Comparison of ENCODE assay signal across 7 mouse cellular contexts in genomic region chr1:92895089-92895488, GRCm38 (mm10). TPM values are rescaled to one million over a fixed set of nuclear protein-coding genes. Genes with fewer than 3 reads are reported as not detected.
DNase-seq lines count a peak whose midpoint lies in the region; ATAC-seq lines count a peak whose summit lies in the region.

No protein-coding gene starts in this region.

- H3K27me3 ChIP-seq in forebrain, embryonic 12.5 days, result peaks cover 9% of the 10 kb centered on the region
- H3K27me3 ChIP-seq in hindbrain, embryonic 11.5 days (ENCODE audit: control insufficient read depth, insufficient read depth, low read length), result no peaks in the 10 kb centered on the region

- no peaks in the 10 kb centered on the region for H3K4me1 ChIP-seq in forebrain, embryonic 12.5 days
- no peaks in the 10 kb centered on the region for H3K4me1 ChIP-seq in hindbrain, embryonic 11.5 days (replicated peaks; ENCODE audit: control insufficient read depth, insufficient read depth, low read length)

- 12% methylated on average over 3 of the region's 3 CpGs for WGBS in forebrain, embryonic 12.5 days
- WGBS in hindbrain, embryonic 11.5 days, result 18% methylated on average over 3 of the region's 3 CpGs

- H3K4me3 ChIP-seq in forebrain, embryonic 12.5 days (replicated peaks), result no peak overlapping the region
- no peak overlapping the region for H3K4me3 ChIP-seq in hindbrain, embryonic 11.5 days (ENCODE audit: low read depth, low read length)

- no peaks in the 10 kb centered on the region for H3K9me3 ChIP-seq in forebrain, embryonic 12.5 days
- no peaks in the 10 kb centered on the region for H3K9me3 ChIP-seq in hindbrain, embryonic 11.5 days (ENCODE audit: control insufficient read depth, low read length)

- no peak overlapping the region for H3K9ac ChIP-seq in forebrain, embryonic 12.5 days
- H3K9ac ChIP-seq in hindbrain, embryonic 11.5 days (ENCODE audit: low read depth, low read length), result no peak overlapping the region

- H3K36me3 ChIP-seq in forebrain, embryonic 12.5 days (replicated peaks), result no peaks in the 10 kb centered on the region
- H3K36me3 ChIP-seq in hindbrain, embryonic 11.5 days (ENCODE audit: control insufficient read depth, insufficient read depth, low read length), result no peaks in the 10 kb centered on the region

- no peak overlapping the region for H3K27ac ChIP-seq in forebrain, embryonic 12.5 days
- H3K27ac ChIP-seq in hindbrain, embryonic 11.5 days (ENCODE audit: low read depth, low read length), result no peak overlapping the region

- H3K4me2 ChIP-seq in forebrain, embryonic 12.5 days, result no peak overlapping the region
- H3K4me2 ChIP-seq in hindbrain, embryonic 11.5 days (replicated peaks; ENCODE audit: low read depth, low read length), result no peak overlapping the region

- peak; percentile 56 for DNase-seq in Muller cell, postnatal 12 days (ENCODE audit: inconsistent ontology term)
- peak; percentile 90 for DNase-seq in hindbrain, embryonic 11.5 days (ENCODE audit: low spot score)
- peak; percentile 81 to 89 for DNase-seq in layer of hippocampus, postnatal 14 days (ENCODE audit: low spot score in 2 of 2)
- DNase-seq in right cerebral cortex, postnatal 14 days, result peak; percentile 82

- peak; percentile 79 for ATAC-seq in cerebellum, adult (ENCODE audit: insufficient number of reproducible peaks, low FRiP score, low TSS enrichment)
- peak; percentile 55 for ATAC-seq in forebrain, embryonic 12.5 days (ENCODE audit: low FRiP score)
- peak; percentile 47; the same call in 1 of the 2 replicates for ATAC-seq in hindbrain, embryonic 11.5 days (ENCODE audit: low FRiP score)
- ATAC-seq in megakaryocyte-erythroid progenitor cell, adult 5-6 weeks (replicated peaks; ENCODE audit: low FRiP score, low TSS enrichment, poor library complexity, severe bottlenecking), result peak; percentile 95

RNA-seq across cellular contexts. Expression of gene Ankmy1, which starts 7.6 kb away (rescaled TPM):
- 0.81 and 1.1 TPM in 2 replicates for polyA plus RNA-seq in forebrain, embryonic 12.5 days (2016; fragmentation: Nextera tagmentation; extraction: Ambion mirVana)
- 0.35 and 0.80 TPM in 2 replicates for polyA plus RNA-seq in hindbrain, embryonic 11.5 days (2014; fragmentation: Nextera tagmentation; extraction: Ambion mirVana)
- total RNA-seq in layer of hippocampus, postnatal 14 days (2021), result under 1 TPM; 0.19 to 0.25 TPM
- total RNA-seq in megakaryocyte-erythroid progenitor cell, adult 5-6 weeks (2014; fragmentation: Nextera tagmentation), result 1.1 TPM in 1 of 2 replicates, not detected in the other
- total RNA-seq in megakaryocyte-erythroid progenitor cell, adult 5-6 weeks (2017), result 0.42 TPM in 1 of 2 replicates, not detected in the other

RNA-seq across cellular contexts. Expression of gene Dusp28, which starts 11.7 kb away (rescaled TPM):
- 14.1 and 15.1 TPM in 2 replicates for polyA plus RNA-seq in forebrain, embryonic 12.5 days (2016; fragmentation: Nextera tagmentation; extraction: Ambion mirVana)
- 7.8 and 8.5 TPM in 2 replicates for polyA plus RNA-seq in hindbrain, embryonic 11.5 days (2014; fragmentation: Nextera tagmentation; extraction: Ambion mirVana)
- total RNA-seq in layer of hippocampus, postnatal 14 days (2021), result 1 to 10 TPM; 8.1 to 9.6 TPM
- 8.8 and 11.6 TPM in 2 replicates for total RNA-seq in megakaryocyte-erythroid progenitor cell, adult 5-6 weeks (2014; fragmentation: Nextera tagmentation)
- 2.3 and 3.6 TPM in 2 replicates for total RNA-seq in megakaryocyte-erythroid progenitor cell, adult 5-6 weeks (2017)

RNA-seq across cellular contexts. Expression of gene Rnpepl1, which starts 15.5 kb away (rescaled TPM):
- 26.2 and 34.6 TPM in 2 replicates for polyA plus RNA-seq in forebrain, embryonic 12.5 days (2016; fragmentation: Nextera tagmentation; extraction: Ambion mirVana)
- polyA plus RNA-seq in hindbrain, embryonic 11.5 days (2014; fragmentation: Nextera tagmentation; extraction: Ambion mirVana), result 14.3 and 15.6 TPM in 2 replicates
- total RNA-seq in layer of hippocampus, postnatal 14 days (2021), result 10 to 100 TPM; 40.1 to 46.9 TPM
- total RNA-seq in megakaryocyte-erythroid progenitor cell, adult 5-6 weeks (2014; fragmentation: Nextera tagmentation), result 70.8 and 72.9 TPM in 2 replicates
- 11.2 and 16.8 TPM in 2 replicates for total RNA-seq in megakaryocyte-erythroid progenitor cell, adult 5-6 weeks (2017)

RNA-seq across cellular contexts. Expression of gene Capn10, which starts 39.1 kb away (rescaled TPM):
- polyA plus RNA-seq in forebrain, embryonic 12.5 days (2016; fragmentation: Nextera tagmentation; extraction: Ambion mirVana), result 52.0 and 52.9 TPM in 2 replicates
- polyA plus RNA-seq in hindbrain, embryonic 11.5 days (2014; fragmentation: Nextera tagmentation; extraction: Ambion mirVana), result 32.3 and 40.9 TPM in 2 replicates
- 10 to 100 TPM; 45.5 to 51.1 TPM for total RNA-seq in layer of hippocampus, postnatal 14 days (2021)
- total RNA-seq in megakaryocyte-erythroid progenitor cell, adult 5-6 weeks (2014; fragmentation: Nextera tagmentation), result 13.2 and 19.5 TPM in 2 replicates
- total RNA-seq in megakaryocyte-erythroid progenitor cell, adult 5-6 weeks (2017), result 8.5 and 11.4 TPM in 2 replicates

RNA-seq across cellular contexts. Expression of gene Gpr35, which starts 55.6 kb away (rescaled TPM):
- polyA plus RNA-seq in forebrain, embryonic 12.5 days (2016; fragmentation: Nextera tagmentation; extraction: Ambion mirVana), result 0.51 and 0.63 TPM in 2 replicates
- 0.43 TPM in 1 of 2 replicates, not detected in the other for polyA plus RNA-seq in hindbrain, embryonic 11.5 days (2014; fragmentation: Nextera tagmentation; extraction: Ambion mirVana)
- 1 to 10 TPM in 1 of 2 experiments, under 1 TPM in 1; 0.45 to 1.0 TPM for total RNA-seq in layer of hippocampus, postnatal 14 days (2021)
- total RNA-seq in megakaryocyte-erythroid progenitor cell, adult 5-6 weeks (2014; fragmentation: Nextera tagmentation), result 0.30 TPM in 1 of 2 replicates, not detected in the other
- 0.94 TPM in 1 of 2 replicates, not detected in the other for total RNA-seq in megakaryocyte-erythroid progenitor cell, adult 5-6 weeks (2017)
